Mouse (Mus musculus) heart, embryonic 13.5 days (tissue): Measurements from ENCODE around the gene Dntt. TPM values are rescaled to one million over a fixed set of nuclear protein-coding genes. Genes with fewer than 3 reads are reported as not detected.

ENCODE experiments used
- ATAC-seq: fragments of 200-750 bp; cut with Nextera tagmentation; 2 replicates; pipeline ENCODE4 v1.8.0; 2017; ENCODE audit warnings: moderate TSS enrichment; ENCODE audit not compliant: insufficient number of reproducible peaks, low FRiP score, low TSS enrichment; ENCODE audit errors: extremely low read depth
- H3K27ac ChIP-seq: fragments of 300-500 bp; sonication (generic); replicated peaks from 2 replicates; pipeline ENCODE4 v1.5.1; 2015; ENCODE audit warnings: moderate library complexity, mild to moderate bottlenecking, inconsistent platforms
- H3K27me3 ChIP-seq: fragments of 300-500 bp; sonication (generic); replicated peaks from 2 replicates; pipeline ENCODE4 v1.6.1; 2015; ENCODE audit warnings: mild to moderate bottlenecking, inconsistent platforms
- H3K36me3 ChIP-seq: fragments of 300-500 bp; sonication (generic); 2 replicates; pipeline ENCODE4 v1.6.1; 2015; ENCODE audit warnings: mild to moderate bottlenecking, inconsistent platforms
- H3K4me1 ChIP-seq: fragments of 300-500 bp; sonication (generic); 2 replicates; pipeline ENCODE4 v1.6.1; 2015; ENCODE audit warnings: inconsistent platforms
- H3K4me2 ChIP-seq: fragments of 300-500 bp; sonication (generic); 2 replicates; pipeline ENCODE4 v1.6.1; 2015; ENCODE audit warnings: inconsistent platforms, mild to moderate bottlenecking, moderate library complexity
- H3K4me3 ChIP-seq: fragments of 300-500 bp; sonication (generic); 2 replicates; pipeline ENCODE4 v1.5.1; 2015; ENCODE audit warnings: moderate library complexity, mild to moderate bottlenecking, inconsistent platforms
- H3K9ac ChIP-seq: fragments of 300-500 bp; sonication (generic); 2 replicates; pipeline ENCODE4 v1.6.1; 2015; ENCODE audit warnings: inconsistent platforms, mild to moderate bottlenecking, moderate library complexity
- H3K9me3 ChIP-seq: fragments of 300-500 bp; sonication (generic); 2 replicates; pipeline ENCODE4 v1.6.1; 2016; ENCODE audit warnings: inconsistent platforms
- WGBS: fragments of 180-500 bp; shearing (Covaris S2); methylation state at CpG from one replicate; pipeline ENCODE4 v1.1.7; 2015; ENCODE audit warnings: mixed read lengths; 5-methylcytosine and 5-hydroxymethylcytosine counted together
- polyA plus RNA-seq: library from polyadenylated mRNA; unstranded; fragments of >200 nt; fragmentation: Nextera tagmentation; extraction: Ambion mirVana; gene quantifications from 2 replicates; pipeline ENCODE4 v1.2.1, GENCODE M21; 2015

Dntt gene
- polyA plus RNA-seq, 1 experiment from 2014 or later = not detected

DNA sequence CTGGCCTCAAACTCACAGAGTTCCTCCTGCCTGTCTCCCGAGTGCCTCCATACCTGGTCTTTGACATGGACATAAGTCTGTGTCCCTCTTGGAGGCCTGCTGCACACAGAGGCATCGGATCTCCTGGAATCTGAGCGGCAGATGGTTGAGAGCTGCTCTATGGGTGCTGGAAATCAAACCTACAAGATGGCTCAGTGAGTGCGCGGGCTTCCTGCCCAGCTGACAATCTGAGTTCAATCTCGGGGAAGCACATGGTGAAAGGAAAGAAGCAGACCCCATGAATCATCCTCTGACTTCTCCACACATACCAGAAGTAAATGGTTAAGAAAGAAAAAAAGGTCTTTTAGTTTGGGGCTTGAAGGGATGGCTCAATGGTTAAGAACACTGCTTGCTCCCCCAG, 2.8 kb downstream of the Dntt start:
- no peaks in the 10 kb centered on the region for H3K36me3 ChIP-seq
- peaks cover 7% of the 10 kb centered on the region for H3K4me1 ChIP-seq
- WGBS = 77% methylated on average over 6 of the region's 6 CpGs
- no peak overlapping the region for H3K27ac ChIP-seq
- no peak overlapping the region for H3K4me3 ChIP-seq
- H3K9me3 ChIP-seq = no peaks in the 10 kb centered on the region
- no peak overlapping the region for H3K4me2 ChIP-seq
- H3K9ac ChIP-seq = no peak overlapping the region
- ATAC-seq = no peak
- H3K27me3 ChIP-seq = peaks cover 4% of the 10 kb centered on the region; the same call in 1 of the 2 replicates

DNA sequence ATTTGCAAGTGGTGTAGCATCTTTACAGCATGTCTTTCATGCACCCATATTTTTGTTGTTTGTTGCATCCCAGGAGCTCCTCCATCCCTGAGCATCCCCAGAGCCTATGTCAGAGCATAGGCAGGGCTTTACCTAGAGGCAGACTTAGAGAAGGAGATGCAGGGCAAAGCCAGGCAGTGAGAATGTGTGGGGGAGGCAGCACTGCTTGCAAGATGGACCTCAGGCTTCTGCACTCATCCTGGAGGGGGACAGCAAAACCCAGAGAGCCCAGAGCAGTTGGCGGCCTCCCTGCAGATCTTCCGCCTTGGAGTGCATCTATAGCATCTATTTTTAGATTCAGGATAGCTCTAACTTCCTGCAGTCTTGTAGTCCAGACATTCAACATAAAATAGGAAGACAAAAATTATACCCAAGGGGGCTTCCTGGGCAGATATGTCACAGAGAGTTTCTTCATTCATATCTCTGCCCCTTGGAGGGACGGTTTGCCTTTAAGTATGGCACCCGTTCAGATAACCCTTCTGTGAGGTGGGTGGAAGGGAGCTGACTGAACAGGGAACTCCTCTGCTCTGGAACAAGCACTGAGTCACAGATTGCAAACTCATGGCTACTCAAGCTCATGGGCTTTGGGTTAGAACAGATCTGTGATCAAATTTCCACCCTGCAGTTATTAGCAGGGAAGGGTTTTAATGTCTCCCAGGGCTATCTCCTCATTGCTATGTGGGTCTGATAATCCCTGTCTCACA, 6.9 kb downstream of the Dntt start:
- Histone ChIP-seq H3K4me1 (peaks cover 7% of the 10 kb centered on the region), H3K9ac (no peak overlapping the region), H3K4me3 (no peak overlapping the region), H3K9me3 (no peaks in the 10 kb centered on the region), H3K36me3 (no peaks in the 10 kb centered on the region), H3K4me2 (no peak overlapping the region), H3K27ac (no peak overlapping the region), H3K27me3 (0 out of 2 replicates have a peak, but pooled peaks cover 4% of the 10 kb centered on the region)
- whole genome bisulfite sequencing = 38% methylated on average over 4 of the region's 4 CpGs
- no peak for ATAC-seq

DNA sequence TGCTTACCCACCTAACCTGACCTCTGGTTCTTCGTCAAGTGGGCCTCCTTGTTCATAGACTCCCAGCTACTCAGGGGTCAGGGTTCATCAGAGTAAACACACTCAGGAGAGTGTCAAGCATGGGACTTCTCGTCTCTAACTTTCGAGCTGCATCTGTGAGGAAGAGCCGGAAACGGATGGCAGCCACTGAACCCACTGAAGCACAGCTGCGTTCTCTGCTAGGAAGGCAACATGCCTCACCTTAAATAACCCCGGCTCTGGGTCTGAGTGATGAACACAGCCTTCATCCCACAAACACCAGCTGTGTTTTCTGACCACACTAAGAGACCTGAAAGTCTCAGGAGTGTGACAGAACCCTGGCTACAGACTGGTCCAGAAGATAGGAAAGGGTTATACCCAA, 10.0 kb downstream of the Dntt start:
- H3K27me3 ChIP-seq = no peaks in the 10 kb centered on the region
- no peak overlapping the region for H3K9ac ChIP-seq
- no peak overlapping the region for H3K27ac ChIP-seq
- no peak for ATAC-seq
- H3K36me3 ChIP-seq = no peaks in the 10 kb centered on the region
- H3K9me3 ChIP-seq = no peaks in the 10 kb centered on the region
- WGBS = 74% methylated on average over 7 of the region's 7 CpGs
- H3K4me2 ChIP-seq = no peak overlapping the region
- H3K4me3 ChIP-seq = no peak overlapping the region
- H3K4me1 ChIP-seq = peaks cover 7% of the 10 kb centered on the region

DNA sequence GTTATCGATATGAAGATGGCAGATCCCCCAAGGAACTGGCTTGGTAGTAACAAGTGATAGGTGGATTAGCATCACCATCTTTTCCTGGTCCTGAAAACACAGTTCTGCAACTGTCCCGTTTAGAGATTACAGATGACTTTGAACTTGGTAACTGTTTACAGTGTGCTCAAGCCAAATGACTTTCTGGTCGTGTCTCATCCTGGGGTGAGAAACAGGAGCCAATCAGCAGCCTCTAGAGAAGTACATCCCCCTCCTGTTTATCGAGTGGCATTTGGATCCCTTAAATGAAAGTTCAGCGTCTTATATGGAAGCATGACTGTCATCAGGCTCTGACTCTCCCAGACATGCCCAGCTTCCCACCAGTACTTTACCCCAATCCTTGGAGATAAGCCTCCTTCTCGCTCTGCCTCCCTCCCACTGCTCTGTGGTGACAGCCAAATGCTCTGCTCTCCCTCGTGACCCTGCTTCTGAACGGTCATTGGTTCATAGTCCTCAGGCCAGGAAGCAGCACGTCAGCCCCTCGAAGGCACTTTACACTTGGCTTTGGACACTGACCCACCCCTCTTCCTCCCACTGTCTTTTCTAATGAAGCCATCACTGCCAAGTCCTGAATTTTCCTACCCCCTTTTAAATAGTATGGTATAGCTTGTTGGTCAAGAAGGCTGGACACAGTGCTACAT, 16.2 kb downstream of the Dntt start:
- no peak for ATAC-seq
- Histone ChIP-seq H3K36me3 (no peaks in the 10 kb centered on the region), H3K4me3 (no peak overlapping the region), H3K9ac (no peak overlapping the region), H3K4me1 (peaks cover 5% of the 10 kb centered on the region), H3K27me3 (no peaks in the 10 kb centered on the region), H3K4me2 (peak overlapping the region; percentile 46; the same call in 1 of the 2 replicates), H3K27ac (no peak overlapping the region), H3K9me3 (no peaks in the 10 kb centered on the region)
- WGBS = 30% methylated on average over 10 of the region's 10 CpGs

DNA sequence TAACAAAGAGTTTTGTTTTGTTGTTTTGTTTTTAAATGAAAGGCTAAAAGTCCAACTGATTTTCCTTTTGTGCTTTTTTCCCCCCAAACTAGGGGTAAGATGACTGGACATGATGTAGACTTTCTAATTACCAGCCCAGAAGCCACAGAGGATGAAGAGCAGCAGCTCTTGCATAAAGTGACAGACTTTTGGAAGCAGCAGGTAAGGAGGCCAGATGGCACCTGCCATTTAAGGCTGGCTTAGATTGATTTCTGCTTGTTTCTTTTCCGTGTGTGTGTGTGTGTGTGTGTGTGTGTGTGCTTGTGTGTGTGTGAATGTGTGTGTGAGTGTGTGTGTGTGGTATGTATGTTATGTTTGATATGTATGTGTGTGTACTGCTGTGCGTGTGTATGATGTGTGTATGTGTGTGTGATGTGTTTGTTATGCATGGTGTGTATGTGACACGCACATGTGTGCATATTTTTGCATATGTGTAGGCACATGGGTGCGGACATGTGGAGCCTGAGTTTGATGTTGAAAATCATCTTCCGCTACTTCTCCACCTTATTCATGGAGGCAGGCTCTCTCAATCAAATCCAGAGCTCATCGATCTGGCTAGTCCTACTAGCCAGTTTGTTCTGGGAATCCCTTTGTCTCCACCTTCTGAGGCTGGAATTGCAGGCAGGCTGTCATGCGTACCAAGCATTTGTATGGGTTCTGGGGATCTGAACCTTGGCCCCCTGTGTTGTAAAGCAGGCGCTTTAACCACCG, 18.5 kb downstream of the Dntt start:
- no peaks in the 10 kb centered on the region for H3K9me3 ChIP-seq
- H3K4me2 ChIP-seq = no peak overlapping the region
- H3K36me3 ChIP-seq = no peaks in the 10 kb centered on the region
- no peak overlapping the region for H3K9ac ChIP-seq
- H3K4me1 ChIP-seq = peaks cover 5% of the 10 kb centered on the region
- no peaks in the 10 kb centered on the region for H3K27me3 ChIP-seq
- WGBS = 73% methylated on average over 9 of the region's 9 CpGs
- H3K4me3 ChIP-seq = no peak overlapping the region
- H3K27ac ChIP-seq = no peak overlapping the region
- ATAC-seq = no peak

DNA sequence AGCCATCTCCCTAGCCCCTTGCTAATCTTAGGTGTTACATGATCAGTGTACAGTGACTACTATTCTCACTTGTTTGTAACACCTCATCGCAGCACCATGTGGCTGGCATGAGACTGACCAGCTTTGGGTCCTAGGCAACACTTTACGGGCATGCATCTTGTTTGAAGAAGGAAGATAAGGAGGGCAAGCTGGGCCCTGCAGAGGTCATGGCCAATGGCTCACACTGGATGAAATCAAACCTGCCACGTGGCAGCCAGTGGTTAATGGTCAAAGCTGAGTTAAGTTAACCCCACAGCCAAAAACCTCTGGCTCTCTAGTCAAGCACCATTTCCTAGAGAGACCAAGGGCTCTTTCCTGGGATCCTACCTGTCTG, 19.1 kb downstream of the Dntt start:
- Histone ChIP-seq H3K27me3 (no peaks in the 10 kb centered on the region), H3K9ac (no peak overlapping the region), H3K9me3 (no peaks in the 10 kb centered on the region), H3K4me2 (no peak overlapping the region), H3K4me1 (peaks cover 5% of the 10 kb centered on the region), H3K4me3 (no peak overlapping the region), H3K36me3 (no peaks in the 10 kb centered on the region), H3K27ac (no peak overlapping the region)
- 68% methylated on average over 3 of the region's 3 CpGs for WGBS
- ATAC-seq = no peak

DNA sequence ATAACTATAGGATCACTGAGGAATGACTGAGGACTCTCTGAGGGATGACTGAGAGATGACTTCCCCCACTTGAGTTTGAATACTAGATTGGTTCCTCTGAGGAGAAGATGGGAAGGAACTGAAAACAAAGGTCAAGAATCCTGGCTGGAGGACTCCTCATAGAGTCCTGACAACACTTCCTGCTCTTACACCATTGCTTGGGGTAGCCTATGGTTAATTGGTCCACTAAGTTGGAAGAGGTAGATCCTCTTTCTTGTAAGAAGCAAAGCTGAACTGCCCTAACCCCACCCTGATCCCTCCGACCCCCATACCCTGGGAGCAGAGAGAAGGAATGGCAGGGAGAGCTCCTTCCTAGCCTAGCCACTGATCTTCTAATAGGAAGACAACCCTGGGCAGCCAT, 22.6 kb downstream of the Dntt start:
- no peaks in the 10 kb centered on the region for H3K4me1 ChIP-seq
- H3K4me3 ChIP-seq = no peak overlapping the region
- no peak overlapping the region for H3K9ac ChIP-seq
- H3K27me3 ChIP-seq = no peaks in the 10 kb centered on the region; the same call in 1 of the 2 replicates
- H3K36me3 ChIP-seq = no peaks in the 10 kb centered on the region
- no peak overlapping the region for H3K4me2 ChIP-seq
- 71% methylated on average over 1 of the region's 1 CpGs for WGBS
- no peak overlapping the region for H3K27ac ChIP-seq
- ATAC-seq = no peak
- no peaks in the 10 kb centered on the region for H3K9me3 ChIP-seq

DNA sequence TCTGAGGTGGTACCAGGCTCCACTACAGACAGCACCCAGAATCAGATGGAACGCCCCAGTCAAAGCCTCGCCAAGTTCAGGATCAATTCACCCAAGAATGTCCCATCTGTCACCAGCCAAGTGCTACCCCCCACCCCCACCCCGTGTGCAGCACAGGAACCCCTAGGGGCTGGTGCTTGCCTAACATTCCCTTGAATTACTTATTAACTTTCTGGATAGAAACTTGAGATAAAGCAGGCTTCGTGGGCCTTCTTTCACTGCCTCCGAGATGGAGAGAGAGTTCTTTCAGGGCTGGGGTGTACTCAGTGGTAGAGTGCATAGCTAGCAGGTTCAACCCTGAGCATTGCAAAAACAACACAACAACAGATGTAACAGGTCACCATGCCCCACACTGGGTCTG, 23.2 kb downstream of the Dntt start:
- no peak overlapping the region for H3K4me3 ChIP-seq
- no peaks in the 10 kb centered on the region for H3K36me3 ChIP-seq
- H3K4me2 ChIP-seq = no peak overlapping the region
- WGBS = 59% methylated on average over 5 of the region's 5 CpGs
- H3K27me3 ChIP-seq = no peaks in the 10 kb centered on the region; the same call in 1 of the 2 replicates
- no peak overlapping the region for H3K27ac ChIP-seq
- no peak for ATAC-seq
- H3K9me3 ChIP-seq = no peaks in the 10 kb centered on the region
- H3K9ac ChIP-seq = no peak overlapping the region
- no peaks in the 10 kb centered on the region for H3K4me1 ChIP-seq

DNA sequence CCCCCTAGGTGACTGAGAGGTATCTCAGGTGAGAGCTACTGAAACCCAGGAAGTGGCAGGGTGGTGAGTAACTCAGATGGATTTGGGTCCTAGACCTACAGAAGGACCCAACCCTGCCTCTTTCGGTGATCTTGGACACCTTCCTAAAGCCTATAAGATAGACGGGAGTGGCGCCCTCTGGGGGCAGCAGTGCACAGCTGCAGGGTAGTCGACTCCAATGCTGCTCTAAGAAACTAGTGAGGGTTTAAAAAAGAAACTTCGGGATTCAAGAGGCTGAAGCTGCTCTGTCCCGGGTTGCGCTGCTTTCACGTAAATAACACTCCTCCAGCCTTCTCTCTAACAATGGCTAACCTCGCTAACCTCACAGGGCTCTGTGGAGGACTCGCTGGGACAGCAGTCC, 24.5 kb downstream of the Dntt start:
- 30% methylated on average over 10 of the region's 10 CpGs for WGBS
- no peak for ATAC-seq
- H3K4me3 ChIP-seq = no peak overlapping the region
- H3K4me1 ChIP-seq = no peaks in the 10 kb centered on the region
- H3K36me3 ChIP-seq = no peaks in the 10 kb centered on the region
- H3K9me3 ChIP-seq = no peaks in the 10 kb centered on the region
- H3K27ac ChIP-seq = no peak overlapping the region
- no peaks in the 10 kb centered on the region; the same call in 1 of the 2 replicates for H3K27me3 ChIP-seq
- no peak overlapping the region for H3K4me2 ChIP-seq
- H3K9ac ChIP-seq = no peak overlapping the region

DNA sequence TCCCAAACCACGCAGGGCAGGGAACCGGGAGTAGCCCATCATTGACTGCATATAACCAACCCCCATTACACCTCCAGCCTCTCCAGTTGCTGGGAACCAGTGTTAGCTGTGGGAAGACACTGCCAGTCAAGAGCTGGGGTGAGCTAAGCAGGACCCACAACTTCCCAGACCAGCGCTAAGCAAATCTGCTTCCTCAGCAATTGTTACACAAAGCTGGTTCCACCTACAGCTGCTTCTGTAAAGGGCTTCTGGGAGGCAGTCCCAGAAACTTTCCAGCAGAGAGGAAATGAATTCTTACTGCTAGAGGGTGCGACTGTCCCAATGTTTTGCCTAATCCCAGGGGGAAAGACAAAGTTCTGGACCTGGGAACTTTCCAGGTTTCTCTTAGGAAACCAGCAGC, 25.6 kb downstream of the Dntt start:
- no peaks in the 10 kb centered on the region for H3K9me3 ChIP-seq
- H3K4me3 ChIP-seq = no peak overlapping the region
- H3K4me1 ChIP-seq = no peaks in the 10 kb centered on the region
- no peaks in the 10 kb centered on the region for H3K36me3 ChIP-seq
- no peak for ATAC-seq
- WGBS = 52% methylated on average over 4 of the region's 4 CpGs
- no peaks in the 10 kb centered on the region; the same call in 1 of the 2 replicates for H3K27me3 ChIP-seq
- H3K27ac ChIP-seq = no peak overlapping the region
- no peak overlapping the region for H3K9ac ChIP-seq
- H3K4me2 ChIP-seq = no peak overlapping the region

DNA sequence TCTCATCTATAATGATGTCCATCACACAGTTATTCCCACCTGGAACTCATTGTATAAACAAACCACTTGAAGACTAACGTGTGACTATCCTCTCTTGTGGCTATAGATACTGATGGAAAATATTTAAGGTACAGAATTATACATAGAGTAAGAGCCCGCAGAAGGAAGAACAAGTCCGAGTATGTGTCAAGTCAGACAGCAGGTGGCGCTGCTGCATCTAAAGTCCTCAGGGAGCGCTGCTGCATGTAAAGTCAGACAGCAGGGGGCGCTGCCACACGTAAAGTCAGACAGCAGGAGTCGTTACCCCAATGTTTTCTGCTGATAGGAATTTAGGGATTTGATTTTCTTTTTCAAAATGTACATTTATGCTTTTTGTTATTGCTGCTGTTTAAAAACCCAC, 42.4 kb downstream of the Dntt start:
- H3K4me1 ChIP-seq = no peaks in the 10 kb centered on the region
- no peak for ATAC-seq
- H3K4me3 ChIP-seq = no peak overlapping the region
- H3K36me3 ChIP-seq = no peaks in the 10 kb centered on the region
- H3K4me2 ChIP-seq = no peak overlapping the region
- WGBS = 6% methylated on average over 8 of the region's 8 CpGs
- H3K9ac ChIP-seq = no peak overlapping the region
- peaks cover 3% of the 10 kb centered on the region; the same call in 1 of the 2 replicates for H3K9me3 ChIP-seq
- no peak overlapping the region for H3K27ac ChIP-seq
- H3K27me3 ChIP-seq = peaks cover 18% of the 10 kb centered on the region; the same call in 1 of the 2 replicates
